Comparison of ENCODE assay signal across 11 mouse cellular contexts in genomic region chr3:122119733-122120132, GRCm38 (mm10).
DNase-seq lines count a peak whose midpoint lies in the region; ATAC-seq and TF ChIP-seq lines count a peak whose summit lies in the region.
"Had no signal": no experiment of that assay in that cellular context is flagged by ENCODE, and none has a peak within 500 bp of the region (broad histone marks: within the 10 kb centered on the region; RNA-seq: fewer than 3 reads in every experiment).

No protein-coding gene starts in this region.

- H3K4me2 ChIP-seq in kidney, embryonic 15.5 days, result no peak overlapping the region
- no peak overlapping the region for H3K4me2 ChIP-seq in liver, embryonic 13.5 days

- 76% methylated on average over 7 of the region's 7 CpGs for WGBS in kidney, embryonic 15.5 days
- 52% methylated on average over 7 of the region's 7 CpGs for WGBS in liver, embryonic 13.5 days (ENCODE audit: insufficient replicate concordance)

- no peak for ATAC-seq in kidney, embryonic 15.5 days (replicated peaks; ENCODE audit: low FRiP score)
- no peak for ATAC-seq in liver, embryonic 13.5 days (ENCODE audit: low read depth)
- ATAC-seq: midbrain, embryonic 16.5 days had no signal

- H3K36me3 ChIP-seq in kidney, embryonic 15.5 days, result no peaks in the 10 kb centered on the region
- H3K36me3 ChIP-seq in ES-Bruce4 (ENCODE audit: control insufficient read depth, insufficient read depth, low read length, poor library complexity, severe bottlenecking), result no peaks in the 10 kb centered on the region
- H3K36me3 ChIP-seq in liver, embryonic 13.5 days, result no peaks in the 10 kb centered on the region
- H3K36me3 ChIP-seq: forebrain, embryonic 10.5 days had no signal

- no peak for TF ChIP-seq EP300 in ES-Bruce4 (IDR thresholded peaks at IDR 0.05; ENCODE audit: insufficient read depth, low read depth, low read length)

- H3K4me3 ChIP-seq in kidney, embryonic 15.5 days (replicated peaks), result no peak overlapping the region
- H3K4me3 ChIP-seq in ES-Bruce4 (ENCODE audit: low read depth, low read length), result no peak overlapping the region
- no peak overlapping the region for H3K4me3 ChIP-seq in cortical plate, adult 2 months (ENCODE audit: insufficient read depth, low read length)
- H3K4me3 ChIP-seq in liver, embryonic 13.5 days (replicated peaks), result no peak overlapping the region
- H3K4me3 ChIP-seq: forebrain, embryonic 10.5 days had no signal

- H3K27ac ChIP-seq in kidney, embryonic 15.5 days, result peak overlapping the region; percentile 76
- H3K27ac ChIP-seq in ES-Bruce4 (ENCODE audit: insufficient read depth, low read length), result no peak overlapping the region
- peak overlapping the region; percentile 64 for H3K27ac ChIP-seq in cortical plate, adult 2 months (ENCODE audit: insufficient read depth, low read length)
- H3K27ac ChIP-seq in liver, embryonic 13.5 days, result peak overlapping the region; percentile 47
- H3K27ac ChIP-seq: forebrain, embryonic 10.5 days had no signal

- peak; percentile 68 for TF ChIP-seq CTCF in ES-Bruce4 (IDR thresholded peaks at IDR 0.05; ENCODE audit: low read depth, low read length)
- TF ChIP-seq CTCF in cortical plate, adult 2 months (IDR thresholded peaks at IDR 0.05; ENCODE audit: extremely low read depth, insufficient read depth, low read length), result no peak

- no peak overlapping the region for H3K9ac ChIP-seq in kidney, embryonic 15.5 days
- no peak overlapping the region for H3K9ac ChIP-seq in ES-Bruce4 (ENCODE audit: low read depth, poor library complexity, severe bottlenecking)
- no peak overlapping the region for H3K9ac ChIP-seq in liver, embryonic 13.5 days

- H3K27me3 ChIP-seq in kidney, embryonic 15.5 days, result no peaks in the 10 kb centered on the region
- H3K27me3 ChIP-seq in ES-Bruce4 (ENCODE audit: control insufficient read depth, insufficient read depth, low read length, poor library complexity, severe bottlenecking), result no peaks in the 10 kb centered on the region
- H3K27me3 ChIP-seq in liver, embryonic 13.5 days, result no peaks in the 10 kb centered on the region

- H3K9me3 ChIP-seq in kidney, embryonic 15.5 days (replicated peaks), result no peaks in the 10 kb centered on the region
- no peaks in the 10 kb centered on the region for H3K9me3 ChIP-seq in ES-Bruce4 (replicated peaks; ENCODE audit: control insufficient read depth, insufficient read depth, low read length, poor library complexity, severe bottlenecking)
- no peaks in the 10 kb centered on the region for H3K9me3 ChIP-seq in liver, embryonic 13.5 days (replicated peaks)
- H3K9me3 ChIP-seq: forebrain, embryonic 10.5 days had no signal

- H3K4me1 ChIP-seq in kidney, embryonic 15.5 days, result peaks cover 37% of the 10 kb centered on the region
- H3K4me1 ChIP-seq in ES-Bruce4 (ENCODE audit: control insufficient read depth, insufficient read depth, low read length), result no peaks in the 10 kb centered on the region
- H3K4me1 ChIP-seq in cortical plate, adult 2 months (ENCODE audit: control insufficient read depth, insufficient read depth, low read length), result no peaks in the 10 kb centered on the region
- H3K4me1 ChIP-seq in liver, embryonic 13.5 days (replicated peaks), result peaks cover 22% of the 10 kb centered on the region

- no peak for TF ChIP-seq POLR2A in ES-Bruce4 (IDR thresholded peaks at IDR 0.05; ENCODE audit: insufficient read depth, low read length)
- no peak for TF ChIP-seq POLR2A in cortical plate, adult 2 months (IDR thresholded peaks at IDR 0.05; ENCODE audit: extremely low read depth, insufficient read depth, low read length)

- DNase-seq in kidney, postnatal 14 days, result no peak
- no peak for DNase-seq in liver, embryonic 13.5 days
- DNase-seq in cerebellum, adult 11 months, result no peak
- no peak for DNase-seq in frontal cortex, adult 2 months (ENCODE audit: extremely low spot score in 1 of 2, low spot score in 1 of 2)
- DNase-seq: cerebellum, postnatal 14 days; thymus, postnatal 36 days had no signal
